Mouse (Mus musculus) midbrain, embryonic 16.5 days (tissue): ENCODE data around the gene Dkk2. TPM values are rescaled to one million over a fixed set of nuclear protein-coding genes. Genes with fewer than 3 reads are reported as not detected.
A peak's percentile ranks its signal among the peaks of the same experiment; 100 is the strongest.

ENCODE experiments used
- ATAC-seq: fragments of 200-750 bp; cut with Nextera tagmentation; 2 replicates; pipeline ENCODE4 v1.8.0; 2017; ENCODE audit warnings: moderate TSS enrichment
- H3K27ac ChIP-seq: fragments of 300-500 bp; sonication (generic); 2 replicates; pipeline ENCODE4 v1.5.1; 2014; ENCODE audit warnings: mild to moderate bottlenecking, low read length, mixed read lengths
- H3K27me3 ChIP-seq: fragments of 300-500 bp; sonication (generic); 2 replicates; pipeline ENCODE4 v1.6.1; 2014; ENCODE audit warnings: low read depth, low read length, mixed read lengths; ENCODE audit not compliant: control insufficient read depth, insufficient read depth
- H3K36me3 ChIP-seq: fragments of 300-500 bp; sonication (generic); 2 replicates; pipeline ENCODE4 v1.6.1; 2014; ENCODE audit warnings: mild to moderate bottlenecking, low read length, moderate library complexity, mixed read lengths; ENCODE audit not compliant: control insufficient read depth, insufficient read depth
- H3K4me1 ChIP-seq: fragments of 300-500 bp; sonication (generic); 2 replicates; pipeline ENCODE4 v1.6.1; 2014; ENCODE audit warnings: mild to moderate bottlenecking, low read length, mixed read lengths; ENCODE audit not compliant: control insufficient read depth, insufficient read depth
- H3K4me2 ChIP-seq: fragments of 300-500 bp; sonication (generic); 2 replicates; pipeline ENCODE4 v1.6.1; 2014; ENCODE audit warnings: mild to moderate bottlenecking, low read length, mixed read lengths
- H3K4me3 ChIP-seq: fragments of 300-500 bp; sonication (generic); 2 replicates; pipeline ENCODE4 v1.5.1; 2014; ENCODE audit warnings: low read depth, mild to moderate bottlenecking, low read length, moderate library complexity, mixed read lengths
- H3K9ac ChIP-seq: fragments of 300-500 bp; sonication (generic); 2 replicates; pipeline ENCODE4 v1.6.1; 2014; ENCODE audit warnings: low read depth, low read length, mixed read lengths
- H3K9me3 ChIP-seq: fragments of 300-500 bp; sonication (generic); replicated peaks from 2 replicates; pipeline ENCODE4 v1.6.1; 2014; ENCODE audit warnings: mild to moderate bottlenecking, low read length, mixed read lengths; ENCODE audit not compliant: control insufficient read depth, poor library complexity, severe bottlenecking
- WGBS: fragments of 180-500 bp; shearing (Covaris S2); extraction: QIAGEN DNeasy Blood & Tissue Kit; methylation state at CpG from one replicate; pipeline ENCODE4 v1.1.7; 2014; 5-methylcytosine and 5-hydroxymethylcytosine counted together
- polyA plus RNA-seq: library from polyadenylated mRNA; unstranded; fragments of >200 nt; fragmentation: Nextera tagmentation; extraction: Ambion mirVana; gene quantifications from 2 replicates; pipeline ENCODE4 v1.2.1, GENCODE M21; 2015

The Dkk2 gene
- polyA plus RNA-seq, 1 experiment from 2014 or later = 1.6 TPM

GRCm38 (mm10) chr3:132207469-132207868 is 122.4 kb downstream of the Dkk2 start:
- Histone ChIP-seq H3K9me3 (no peaks in the 10 kb centered on the region), H3K4me3 (no peak overlapping the region), H3K27ac (no peak overlapping the region), H3K4me2 (no peak overlapping the region), H3K9ac (no peak overlapping the region), H3K27me3 (no peaks in the 10 kb centered on the region), H3K4me1 (no peaks in the 10 kb centered on the region), H3K36me3 (no peaks in the 10 kb centered on the region)
- WGBS = 32% methylated on average over 11 of the region's 11 CpGs
- 0 out of 2 replicates have a peak, but pooled peaks have one; percentile 25 for ATAC-seq

DNA sequence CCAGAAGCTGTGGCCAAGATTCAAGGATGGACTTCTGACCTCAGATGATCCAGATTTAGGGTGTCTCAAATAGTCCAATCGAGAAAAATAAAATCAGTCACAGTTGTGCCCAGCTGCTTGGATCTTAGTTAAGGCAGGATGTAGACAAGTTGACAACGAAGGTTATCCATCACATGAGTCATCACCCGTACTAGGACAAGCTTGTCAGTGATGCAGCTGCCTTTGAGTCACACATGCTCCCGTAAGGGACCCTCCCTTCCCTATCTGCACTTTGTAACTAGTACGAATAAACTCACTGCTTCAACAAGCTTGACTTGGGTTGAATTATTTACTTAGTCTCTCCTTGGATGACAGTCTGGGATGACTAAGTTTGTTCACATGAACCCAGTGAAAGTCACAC is 126.2 kb downstream of the Dkk2 start:
- Histone ChIP-seq H3K4me3 (no peak overlapping the region), H3K9me3 (no peaks in the 10 kb centered on the region), H3K4me1 (no peaks in the 10 kb centered on the region), H3K9ac (no peak overlapping the region), H3K27ac (no peak overlapping the region), H3K4me2 (no peak overlapping the region), H3K36me3 (no peaks in the 10 kb centered on the region), H3K27me3 (no peaks in the 10 kb centered on the region)
- ATAC-seq = no peak
- WGBS = 88% methylated on average over 5 of the region's 5 CpGs

DNA sequence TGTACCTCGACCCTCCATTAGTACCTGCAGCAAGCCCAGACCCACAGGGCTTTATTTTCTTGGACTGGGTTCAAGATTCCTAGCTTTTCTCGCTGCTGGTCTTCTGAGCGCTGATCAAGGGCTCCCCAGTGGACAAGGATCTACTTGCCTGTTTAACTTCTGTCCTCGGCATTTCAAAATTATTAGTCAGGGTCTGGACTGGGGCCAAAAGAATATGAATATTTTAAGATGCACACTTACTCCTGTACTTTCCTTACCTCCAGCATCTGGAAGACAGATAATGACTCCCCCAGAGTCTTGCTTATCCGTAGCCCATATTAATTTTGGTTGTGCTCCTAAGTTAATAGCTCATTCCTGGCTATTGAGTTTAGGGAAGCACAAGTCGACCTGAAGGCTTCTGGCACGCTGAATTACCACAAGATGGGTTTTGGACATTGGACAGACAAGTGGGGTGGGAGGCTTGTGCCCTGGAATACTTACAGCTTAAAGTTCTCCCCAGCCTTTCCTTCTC is 134.9 kb downstream of the Dkk2 start:
- Histone ChIP-seq H3K4me1 (no peaks in the 10 kb centered on the region), H3K9ac (no peak overlapping the region), H3K27ac (no peak overlapping the region), H3K4me2 (no peak overlapping the region), H3K9me3 (no peaks in the 10 kb centered on the region), H3K36me3 (no peaks in the 10 kb centered on the region), H3K4me3 (no peak overlapping the region), H3K27me3 (no peaks in the 10 kb centered on the region)
- no peak for ATAC-seq
- 80% methylated on average over 7 of the region's 7 CpGs for WGBS

DNA sequence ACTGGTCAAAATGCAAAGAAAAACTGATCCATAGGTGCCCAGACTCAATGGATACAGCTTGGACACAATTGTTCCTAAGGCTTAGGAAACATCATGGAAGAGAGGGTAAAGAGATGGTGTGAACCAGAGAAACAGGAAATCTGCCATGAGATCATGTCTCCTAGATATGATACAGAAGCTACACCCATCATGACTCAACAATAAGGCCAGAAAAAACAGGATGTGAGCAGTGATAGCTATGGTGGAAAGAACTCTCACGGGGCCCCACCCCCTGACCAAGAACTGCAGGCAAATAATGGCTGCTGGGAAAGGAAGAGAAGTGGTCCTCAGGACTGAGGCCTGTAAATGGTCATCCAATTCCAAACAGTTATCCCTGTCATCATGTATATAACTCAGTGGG is 142.5 kb downstream of the Dkk2 start:
- no peaks in the 10 kb centered on the region for H3K27me3 ChIP-seq
- H3K4me1 ChIP-seq = no peaks in the 10 kb centered on the region
- H3K9ac ChIP-seq = no peak overlapping the region
- no peaks in the 10 kb centered on the region for H3K9me3 ChIP-seq
- H3K4me3 ChIP-seq = no peak overlapping the region
- WGBS = 94% methylated on average over 1 of the region's 1 CpGs
- no peak for ATAC-seq
- H3K27ac ChIP-seq = no peak overlapping the region
- no peaks in the 10 kb centered on the region for H3K36me3 ChIP-seq
- no peak overlapping the region for H3K4me2 ChIP-seq
